ENCODE assay signal across 1 mouse cellular context in the genomic region with DNA sequence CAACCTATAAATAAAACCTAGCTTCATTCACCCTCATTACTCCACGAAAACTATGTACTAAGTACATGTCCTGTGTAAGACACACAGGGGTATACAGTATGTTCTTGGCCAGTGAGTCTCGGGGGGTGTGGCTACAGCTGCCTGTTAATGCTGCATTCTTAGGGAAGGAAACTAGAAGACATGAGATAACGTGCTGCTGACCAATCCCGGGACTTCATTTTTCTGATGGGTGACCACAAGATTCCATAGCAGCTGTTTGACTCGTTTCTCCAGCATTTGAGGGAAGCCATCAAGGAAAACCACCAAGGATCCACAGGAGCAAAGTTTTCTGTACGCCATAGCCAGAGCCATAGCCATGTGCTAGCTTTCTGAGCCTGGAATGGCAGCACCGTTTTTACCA.
TF ChIP-seq lines count a peak whose summit lies in the region.

No protein-coding gene starts in this region.

TF ChIP-seq in CH12.LX, 34 proteins besides CTCF, POLR2A, EP300 and RAD21:
- TF ChIP-seq MXI1 (IDR thresholded peaks at IDR 0.05; ENCODE audit: low read depth, low read length) (0 out of 2 replicates have a peak, but pooled peaks have one; percentile 18), SIN3A (IDR thresholded peaks at IDR 0.05; ENCODE audit: low read length) (0 out of 2 replicates have a peak, but pooled peaks have one; percentile 48), MYC (IDR thresholded peaks at IDR 0.05; ENCODE audit: low read depth, low read length) (no peak), IRF4 (IDR thresholded peaks at IDR 0.05; ENCODE audit: low read depth, low read length) (peak; percentile 15; the same call in 1 of the 2 replicates), BHLHE40 (IDR thresholded peaks at IDR 0.05; ENCODE audit: low read depth, low read length) (peak; percentile 59), MAZ (IDR thresholded peaks at IDR 0.05; ENCODE audit: low read depth, low read length) (no peak), ETS1 (conservative IDR thresholded peaks at IDR 0.05; ENCODE audit: low read depth, low read length) (peak; percentile 16; the same call in 1 of the 2 replicates), MEF2A (IDR thresholded peaks at IDR 0.05; ENCODE audit: borderline replicate concordance, low read depth, low read length) (peak; percentile 42; the same call in 1 of the 2 replicates), KAT2A (IDR thresholded peaks at IDR 0.05; ENCODE audit: insufficient replicate concordance, low read length) (no peak)
TF ChIP-seq in CH12.LX: peak in this region for 6.
